Mouse (Mus musculus): Measurements from ENCODE around the gene Gtse1.

Gene Gtse1

DNA sequence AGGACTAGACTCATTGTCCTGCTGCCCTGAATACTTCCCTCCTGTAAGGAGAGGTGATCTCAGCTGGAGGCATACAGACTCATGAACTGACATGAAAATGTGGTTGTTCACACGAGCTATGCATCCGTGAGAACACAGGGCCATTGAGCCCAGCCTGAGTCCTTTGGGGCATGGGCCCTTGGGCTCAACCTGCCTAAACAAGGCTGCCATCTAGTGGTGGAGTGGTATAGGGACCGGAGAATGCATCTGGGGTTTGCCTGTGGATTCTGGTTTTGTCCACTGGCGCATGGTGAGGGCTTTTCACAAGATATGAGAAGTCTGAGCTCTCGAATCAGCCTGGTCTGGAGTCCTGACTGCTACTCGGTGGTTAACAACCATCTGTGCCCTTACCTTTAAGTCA lies 8.2 kb downstream of the Gtse1 start:
- peak; percentile 63 for DNase-seq (ENCODE audit: extremely low spot score, low spot score)

DNA sequence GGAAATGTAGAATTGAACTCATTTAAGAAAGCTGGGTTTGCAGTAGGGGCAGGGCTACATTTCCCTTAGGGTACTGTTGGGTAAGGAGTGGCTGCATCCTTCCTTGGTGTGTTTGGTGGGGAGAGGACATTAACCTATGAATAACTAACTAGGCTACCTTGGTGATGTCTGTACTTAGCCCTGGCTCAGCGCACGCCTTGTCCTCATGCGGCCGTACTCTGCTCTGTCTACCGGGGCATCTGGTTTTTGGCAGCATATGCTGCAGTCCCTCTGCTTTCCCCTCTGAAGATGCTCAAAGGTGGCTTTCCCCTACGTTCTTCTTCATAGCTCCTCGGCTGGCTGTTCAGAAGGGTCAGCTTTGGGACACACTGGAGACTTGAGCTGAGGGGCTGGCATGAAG lies 17.8 kb downstream of the Gtse1 start:
- no peak for DNase-seq (ENCODE audit: extremely low spot score, low spot score)

- peak; percentile 92 for DNase-seq (ENCODE audit: extremely low spot score, low spot score)
Measured at GRCm38 (mm10) chr15:85878848-85879497, 19.4 kb downstream of the Gtse1 start, which contains the start of gene Trmu. Trmu (plus strand) TSS chr15:85879312.

GRCm38 (mm10) chr15:85879498-85879895 lies 20.0 kb downstream of the Gtse1 start:
- no peak for DNase-seq (ENCODE audit: extremely low spot score, low spot score)

DNA sequence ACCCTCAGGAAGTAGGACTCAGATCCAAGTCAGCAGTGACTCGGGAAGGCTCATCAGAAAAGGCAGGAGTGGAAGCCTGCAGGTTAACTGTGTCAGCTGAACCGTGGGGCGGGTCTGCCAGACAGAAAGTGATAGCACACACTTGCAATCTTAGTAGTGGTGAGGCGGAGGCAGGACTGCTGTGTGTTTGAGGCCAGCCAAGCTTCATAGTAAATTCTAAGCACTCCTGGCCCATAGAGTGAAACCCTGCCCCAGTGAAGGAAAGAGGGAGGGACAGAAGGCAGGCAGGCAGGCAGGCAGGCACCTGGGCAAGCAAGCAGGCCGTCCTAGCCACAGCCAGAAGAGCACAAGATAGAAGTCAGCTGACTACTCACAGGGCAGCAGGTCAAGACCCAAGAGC lies 26.1 kb downstream of the Gtse1 start:
- no peak for DNase-seq (ENCODE audit: extremely low spot score, low spot score)

DNA sequence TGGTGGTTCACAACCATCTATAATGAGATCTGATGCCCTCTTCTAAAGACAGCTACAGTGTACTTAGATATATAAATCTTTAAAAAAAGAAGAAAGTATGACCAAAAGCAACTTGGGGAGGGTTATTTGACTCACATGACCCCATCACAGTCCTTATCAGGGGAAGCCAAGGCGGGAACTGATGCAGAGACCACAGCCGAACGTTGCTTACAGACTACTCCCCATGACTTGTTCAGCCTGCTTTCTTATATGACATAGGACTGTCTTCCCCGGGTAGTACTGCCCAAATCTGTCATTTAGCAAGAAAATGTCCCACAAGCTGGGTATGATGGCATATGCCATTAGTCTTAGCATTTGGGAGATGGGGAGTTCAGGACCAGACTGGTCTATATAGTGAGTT lies 29.7 kb downstream of the Gtse1 start:
- no peak for DNase-seq (ENCODE audit: extremely low spot score, low spot score)

DNA sequence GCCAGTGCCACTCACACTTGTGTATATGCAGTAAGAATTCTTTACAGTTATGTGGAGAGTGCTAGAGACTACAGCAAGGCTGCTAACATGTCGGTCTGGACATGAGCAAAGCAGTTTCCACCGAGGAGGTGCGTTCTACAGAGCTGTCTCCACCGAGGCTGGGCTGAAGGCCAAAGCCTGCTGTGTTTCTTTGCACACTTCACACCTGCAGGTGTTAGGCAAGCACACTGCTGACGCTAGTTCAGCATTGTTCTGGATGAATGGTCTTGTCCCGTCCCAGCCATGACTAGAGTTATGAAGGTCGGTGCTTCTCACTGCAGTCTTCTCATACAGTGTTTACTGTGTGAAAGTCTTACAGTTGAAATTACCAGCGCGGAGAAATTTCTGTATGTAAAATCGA lies 32.4 kb downstream of the Gtse1 start:
- DNase-seq (ENCODE audit: extremely low spot score, low spot score), result no peak

DNA sequence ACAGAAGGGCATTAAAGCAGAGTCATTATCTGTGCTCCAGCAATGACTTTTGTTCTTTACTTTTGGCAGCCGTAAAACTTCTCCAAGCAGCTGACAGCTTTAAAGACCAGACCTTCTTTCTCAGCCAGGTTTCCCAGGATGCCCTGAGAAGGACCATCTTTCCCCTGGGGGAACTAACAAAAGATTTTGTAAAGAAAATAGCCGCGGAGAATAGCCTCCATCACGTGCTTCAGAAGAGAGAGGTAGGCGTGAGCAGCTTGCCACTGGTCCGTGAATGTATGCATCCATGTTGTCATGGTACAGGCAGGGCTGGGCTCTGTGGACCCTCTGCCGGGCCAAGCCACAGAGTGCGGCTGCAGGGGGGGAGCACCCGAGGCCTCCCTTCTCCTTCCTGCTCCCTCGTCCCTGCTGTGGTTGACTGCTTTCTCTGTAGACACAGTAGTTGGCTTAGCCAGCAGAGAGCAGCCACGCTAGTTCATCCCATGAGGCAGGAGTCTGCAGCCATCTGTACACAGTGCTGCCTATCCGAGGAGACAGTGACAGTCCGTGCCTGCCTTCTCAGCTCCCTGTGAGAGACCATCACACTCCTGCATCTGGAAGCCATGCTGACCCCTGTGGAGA lies 33.1 kb downstream of the Gtse1 start:
- no peak for DNase-seq (ENCODE audit: extremely low spot score, low spot score)

- DNase-seq (ENCODE audit: extremely low spot score, low spot score), result no peak
Measured at GRCm38 (mm10) chr15:85893871-85894270, 34.3 kb downstream of the Gtse1 start.

DNA sequence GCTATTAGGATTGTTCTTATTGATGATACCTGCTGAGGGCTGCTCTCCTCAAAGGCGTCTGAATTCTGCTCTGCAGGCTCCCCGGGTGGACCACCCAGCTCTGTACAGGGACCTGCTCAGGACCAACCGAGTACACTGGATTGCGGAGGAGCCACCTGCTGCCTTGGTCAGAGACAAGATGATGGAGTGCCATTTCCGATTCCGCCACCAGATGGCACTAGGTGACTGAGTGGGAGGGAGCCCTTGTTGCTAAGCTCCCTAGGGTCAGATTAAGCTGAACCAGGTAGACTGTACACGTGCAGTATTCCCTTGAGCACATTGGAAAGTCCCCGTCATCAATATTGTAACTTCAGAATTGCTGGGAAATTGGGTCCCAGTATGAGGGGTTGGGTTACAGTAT lies 36.7 kb downstream of the Gtse1 start:
- DNase-seq (ENCODE audit: extremely low spot score, low spot score), result peak; percentile 87

DNA sequence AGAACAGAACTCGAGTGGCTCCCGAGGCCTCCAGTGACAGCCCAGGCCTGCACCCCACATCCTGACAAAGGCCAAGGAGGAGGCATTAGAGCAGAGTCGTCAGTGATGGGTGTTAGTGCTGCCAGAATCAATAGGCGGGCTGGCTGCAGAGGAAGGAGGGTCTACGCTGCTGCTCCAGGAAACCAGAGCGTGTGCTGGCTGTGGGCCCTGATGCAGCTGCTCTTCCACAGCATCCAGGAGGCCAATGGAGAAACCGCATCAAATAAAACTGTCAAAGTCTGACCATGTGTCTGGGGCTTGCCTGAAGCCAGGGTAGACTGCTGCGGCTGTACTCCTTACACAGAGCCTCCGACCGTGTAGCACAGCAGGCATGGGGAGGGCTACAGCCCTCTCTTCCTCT lies 37.6 kb downstream of the Gtse1 start:
- DNase-seq (ENCODE audit: extremely low spot score, low spot score), result no peak

DNA sequence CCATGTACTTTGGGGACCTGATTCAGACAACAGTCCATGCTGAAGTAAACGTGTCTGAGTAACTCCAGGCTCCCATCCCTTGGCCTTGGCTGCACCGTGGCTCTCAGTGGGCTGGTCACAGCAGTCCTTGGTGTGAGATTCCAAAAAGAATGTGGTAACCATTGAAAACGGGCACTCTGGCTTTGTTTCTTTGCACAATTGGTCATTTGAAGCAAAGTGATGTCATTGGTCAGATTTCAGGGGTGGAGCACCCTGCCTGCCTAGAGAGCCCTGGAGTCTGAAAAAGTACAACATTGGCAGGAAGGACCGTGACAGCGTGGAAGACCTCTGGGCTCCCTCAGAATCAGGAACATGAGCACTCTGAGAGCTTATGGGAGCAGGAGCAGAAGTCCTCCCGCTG lies 39.9 kb downstream of the Gtse1 start:
- no peak for DNase-seq (ENCODE audit: extremely low spot score, low spot score)

DNA sequence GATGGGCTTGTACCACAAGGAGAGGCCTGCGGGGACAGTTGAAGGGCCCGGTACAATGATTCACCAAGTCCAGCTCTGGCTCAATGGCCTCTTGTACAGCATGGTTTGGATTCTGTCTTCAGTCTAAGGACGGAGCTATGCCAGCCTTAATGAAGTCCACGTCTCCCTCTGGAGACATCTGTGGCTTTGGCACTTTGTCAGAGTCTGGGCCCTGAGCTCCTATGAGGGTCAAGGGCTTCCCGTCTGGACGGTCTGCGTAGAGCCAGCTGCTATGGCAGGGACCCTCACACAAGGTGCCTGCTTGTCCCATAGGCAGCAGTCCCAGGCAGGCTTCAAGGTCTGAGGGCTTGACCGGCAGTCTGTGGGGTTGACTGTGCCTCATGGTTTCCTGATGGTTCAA lies 40.8 kb downstream of the Gtse1 start:
- DNase-seq (ENCODE audit: extremely low spot score, low spot score), result no peak

DNA sequence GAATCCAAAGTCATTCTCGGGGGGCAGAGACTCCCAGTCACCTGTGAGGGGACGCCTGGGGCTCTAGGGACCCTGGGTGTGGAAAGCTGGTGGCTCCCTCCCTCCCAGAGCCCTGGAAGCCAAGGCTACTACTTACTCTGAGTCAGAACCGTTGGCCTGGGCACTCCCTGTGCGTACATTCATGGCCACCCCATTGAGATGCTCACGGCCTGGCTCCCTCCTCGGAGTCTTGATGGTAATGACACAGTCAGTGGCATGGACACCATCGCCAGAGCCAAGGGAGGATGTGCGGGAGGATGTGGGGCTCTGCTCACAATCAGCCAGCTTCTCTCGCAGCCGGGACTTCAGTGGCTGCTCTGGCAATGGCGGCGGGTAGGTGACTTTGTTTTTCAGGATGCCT lies 41.3 kb downstream of the Gtse1 start:
- DNase-seq (ENCODE audit: extremely low spot score, low spot score), result no peak

GRCm38 (mm10) chr15:85902505-85902904 lies 43.0 kb downstream of the Gtse1 start:
- DNase-seq (ENCODE audit: extremely low spot score, low spot score), result no peak

DNA sequence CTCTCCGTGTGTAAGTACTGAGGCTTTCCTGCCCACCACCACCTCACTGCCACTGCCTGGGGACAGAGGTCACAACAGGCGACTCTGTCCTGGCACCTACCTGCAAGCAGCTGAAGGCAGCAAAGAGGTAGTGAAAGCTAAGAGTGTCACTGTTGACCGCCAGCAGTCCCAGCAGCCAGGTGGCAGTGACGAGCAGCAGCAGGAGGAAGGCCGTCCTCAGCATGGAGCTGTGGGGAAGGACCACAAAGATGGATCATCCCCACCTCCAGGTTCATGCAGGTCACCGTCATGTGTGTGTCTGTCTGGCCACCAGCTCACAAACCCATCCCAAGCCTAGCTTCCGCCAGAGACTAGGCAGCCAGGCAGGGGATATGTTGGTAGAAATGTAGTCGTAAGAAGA lies 44.3 kb downstream of the Gtse1 start:
- DNase-seq (ENCODE audit: extremely low spot score, low spot score), result no peak

GRCm38 (mm10) chr15:85908660-85909491 lies 49.3 kb downstream of the Gtse1 start:
- DNase-seq (ENCODE audit: extremely low spot score, low spot score), result no peak

DNA sequence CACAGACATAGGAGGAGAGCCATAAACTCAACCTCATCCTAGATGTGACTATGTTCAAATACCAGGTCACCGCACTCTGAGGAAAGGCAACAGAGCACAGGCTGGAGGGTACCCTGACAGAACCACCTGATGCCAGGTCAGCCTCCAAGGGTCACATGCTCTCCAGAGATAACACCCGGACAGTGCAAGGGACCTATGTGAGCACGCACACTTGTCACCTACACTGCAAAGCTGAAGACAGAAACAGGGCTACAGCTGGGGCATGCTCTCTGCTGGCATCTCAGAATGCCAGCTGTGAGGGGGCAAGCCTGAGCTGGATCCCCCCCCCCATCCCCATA lies 49.9 kb downstream of the Gtse1 start:
- no peak for DNase-seq (ENCODE audit: extremely low spot score, low spot score)

DNA sequence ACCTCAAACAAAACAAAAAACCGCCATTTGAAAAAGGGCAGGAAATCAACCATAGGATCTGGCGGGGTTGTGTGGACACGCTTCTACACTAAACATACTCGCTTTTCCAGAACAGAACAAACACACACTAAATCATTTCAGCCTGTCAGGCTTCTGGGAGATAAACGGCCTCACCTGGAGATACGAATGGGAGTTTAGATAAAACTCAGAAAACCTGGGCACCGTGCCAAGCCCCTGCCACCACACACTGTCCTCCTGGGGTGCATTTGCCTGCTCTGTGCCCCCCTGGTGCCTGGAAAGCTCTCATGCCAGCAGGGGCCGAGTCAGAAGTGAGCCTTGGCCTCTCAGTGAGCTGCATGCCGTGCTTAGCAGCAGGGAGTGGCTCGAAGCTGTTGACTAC lies 50.4 kb downstream of the Gtse1 start:
- DNase-seq (ENCODE audit: extremely low spot score, low spot score), result no peak

DNA sequence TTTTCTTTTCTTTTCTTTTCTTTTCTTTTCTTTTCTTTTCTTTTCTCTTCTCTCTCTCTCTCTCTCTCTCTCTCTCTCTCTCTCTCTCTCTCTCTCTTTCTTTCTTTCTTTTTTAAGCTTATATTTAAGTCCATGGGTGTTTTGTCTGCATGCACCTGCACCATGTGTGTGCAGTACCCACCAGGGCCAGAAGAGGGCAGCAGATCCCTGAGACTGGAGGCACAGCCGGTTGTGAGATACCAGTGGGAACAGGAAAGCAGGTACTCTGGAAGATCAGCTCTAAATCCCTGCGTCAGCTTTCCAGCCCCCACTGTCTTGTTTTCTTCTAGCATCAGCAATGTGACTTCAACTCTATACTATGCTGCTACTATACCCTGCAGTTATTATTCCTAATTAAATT lies 54.1 kb downstream of the Gtse1 start:
- DNase-seq (ENCODE audit: extremely low spot score, low spot score), result peak; percentile 89

DNA sequence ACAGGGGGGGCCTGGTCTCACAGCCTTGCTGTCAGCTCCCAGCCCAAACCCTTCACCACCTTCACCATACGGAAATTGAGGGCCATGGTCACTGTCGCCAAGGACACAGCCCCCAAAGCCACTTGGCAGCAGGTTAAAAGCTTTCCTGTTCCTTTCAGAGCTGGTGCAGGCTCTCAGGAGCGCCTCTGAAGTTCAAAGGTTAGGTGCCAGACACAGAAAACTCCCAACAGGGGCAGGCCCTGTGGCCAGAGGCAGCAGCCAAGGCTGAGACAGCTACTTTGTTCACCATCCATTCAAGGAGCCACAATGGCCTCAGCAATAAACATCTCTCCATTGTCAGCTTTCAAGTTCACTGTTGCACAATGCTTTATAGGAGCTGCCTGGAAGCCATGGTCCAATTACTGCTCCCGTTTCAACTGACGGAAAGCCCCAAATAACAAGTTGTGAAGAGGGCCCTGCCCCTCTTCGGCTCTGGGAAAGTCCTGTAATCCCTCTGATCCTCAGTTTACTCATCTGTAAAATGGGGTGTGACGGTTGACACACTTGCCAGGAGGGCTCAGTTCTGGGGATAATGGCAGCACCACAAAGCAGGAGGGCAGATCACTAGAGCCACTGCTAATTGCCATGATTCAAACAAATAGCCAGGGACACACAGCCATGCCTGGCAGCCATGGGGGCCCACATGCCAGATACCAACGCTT lies 59.8 kb downstream of the Gtse1 start:
- DNase-seq (ENCODE audit: extremely low spot score, low spot score), result peak; percentile 33

DNA sequence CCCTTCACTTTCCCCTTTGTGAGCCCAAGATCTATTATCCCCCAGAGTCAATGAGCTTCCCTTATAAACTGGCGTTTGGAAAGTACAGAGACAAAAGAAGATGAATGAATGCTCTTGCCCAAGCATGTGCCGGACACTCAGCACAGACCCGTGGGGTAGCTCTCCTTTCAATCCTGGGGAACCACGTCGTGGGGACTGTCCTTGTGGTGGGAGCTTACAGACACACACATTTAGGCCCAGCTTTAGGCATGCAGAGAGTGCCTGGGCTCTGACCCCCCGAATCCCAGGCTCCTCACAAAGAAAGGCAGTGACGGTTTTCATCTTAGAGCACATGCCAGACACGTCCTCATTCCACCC lies 60.3 kb downstream of the Gtse1 start:
- no peak for DNase-seq (ENCODE audit: extremely low spot score, low spot score)

All from neural tube, embryonic 10.5 days (tissue).